Mouse (Mus musculus) urinary bladder, adult 2 months (tissue): ENCODE data around the gene Slc35e3. TPM values are rescaled to one million over a fixed set of nuclear protein-coding genes. Genes with fewer than 3 reads are reported as not detected.

ENCODE experiments used
- DNase-seq: peaks from one replicate; pipeline ENCODE4 v3.0.0; 2022; ENCODE audit warnings: low spot score
- polyA plus RNA-seq: library from polyadenylated mRNA; depleted of rRNA; stranded (reverse); fragments of >200 nt; gene quantifications from 2 replicates; pipeline ENCODE4 v1.2.3, GENCODE M21; 2012; rRNA removed

Gene Slc35e3
- 12.1 and 12.4 TPM in 2 replicates for polyA plus RNA-seq

DNA sequence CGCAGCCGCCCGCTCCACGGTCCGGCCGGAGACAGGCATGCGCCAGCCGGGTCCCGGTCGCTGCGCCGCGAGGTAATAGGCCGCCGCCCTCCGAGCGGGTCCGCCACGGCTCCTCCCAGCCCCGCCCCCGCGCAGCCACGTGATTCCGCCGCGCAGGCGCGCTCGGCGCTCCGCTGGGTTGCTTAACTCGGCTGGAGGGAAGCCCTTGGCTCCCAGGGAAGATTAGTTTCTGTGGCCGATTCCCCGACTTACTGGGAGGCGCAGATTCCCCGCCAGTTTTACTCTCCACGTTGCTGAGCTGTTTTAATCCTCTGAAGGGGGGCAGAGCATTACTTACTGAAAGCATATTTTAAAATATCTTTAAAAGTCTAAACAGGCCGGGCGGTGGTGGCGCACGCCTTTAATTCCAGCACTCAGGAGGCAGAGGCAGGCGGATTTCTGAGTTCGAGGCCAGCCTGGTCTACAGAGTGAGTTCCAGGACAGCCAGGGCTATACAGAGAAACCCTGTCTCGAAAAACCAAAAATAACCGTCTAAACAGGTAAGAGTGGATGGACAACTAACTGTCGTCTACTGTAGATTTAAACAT lies at the start of gene Slc35e3:
TSS of gene Slc35e3 (minus strand) at position 69 of the 587 bp plus-strand sequence.
- peak; percentile 98 for DNase-seq

GRCm38 (mm10) chr10:117795206-117795605 lies 49.0 kb upstream of the Slc35e3 start:
- DNase-seq, result no peak

DNA sequence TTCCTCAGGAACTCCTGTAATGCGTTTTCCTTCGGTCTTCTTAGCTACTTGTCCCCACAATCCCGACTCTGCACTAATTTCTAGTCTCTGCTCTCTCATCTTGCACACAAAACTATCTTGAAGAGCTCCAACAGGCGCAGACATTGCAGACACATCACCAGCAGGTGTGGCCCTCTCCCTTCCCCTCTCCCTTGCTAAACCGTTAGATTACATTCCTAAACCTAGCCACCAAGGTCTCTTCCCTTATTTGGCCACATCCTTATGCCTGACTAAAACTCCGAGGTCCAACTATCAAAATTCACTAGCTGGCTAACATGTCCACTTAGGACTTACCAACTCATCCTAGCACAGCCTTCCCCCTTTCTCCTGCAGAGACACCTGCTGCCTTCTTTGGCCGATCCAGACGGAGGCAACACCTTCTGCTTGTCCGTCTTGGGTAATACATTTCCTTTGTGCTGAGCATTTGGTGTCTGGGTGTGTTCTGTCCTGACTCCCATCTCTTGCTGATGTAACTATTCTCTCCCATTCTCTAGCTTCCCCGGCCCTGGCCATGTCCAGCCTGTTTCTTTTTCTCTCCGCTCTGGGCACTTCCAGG lies 47.4 kb upstream of the Slc35e3 start:
- no peak for DNase-seq

DNA sequence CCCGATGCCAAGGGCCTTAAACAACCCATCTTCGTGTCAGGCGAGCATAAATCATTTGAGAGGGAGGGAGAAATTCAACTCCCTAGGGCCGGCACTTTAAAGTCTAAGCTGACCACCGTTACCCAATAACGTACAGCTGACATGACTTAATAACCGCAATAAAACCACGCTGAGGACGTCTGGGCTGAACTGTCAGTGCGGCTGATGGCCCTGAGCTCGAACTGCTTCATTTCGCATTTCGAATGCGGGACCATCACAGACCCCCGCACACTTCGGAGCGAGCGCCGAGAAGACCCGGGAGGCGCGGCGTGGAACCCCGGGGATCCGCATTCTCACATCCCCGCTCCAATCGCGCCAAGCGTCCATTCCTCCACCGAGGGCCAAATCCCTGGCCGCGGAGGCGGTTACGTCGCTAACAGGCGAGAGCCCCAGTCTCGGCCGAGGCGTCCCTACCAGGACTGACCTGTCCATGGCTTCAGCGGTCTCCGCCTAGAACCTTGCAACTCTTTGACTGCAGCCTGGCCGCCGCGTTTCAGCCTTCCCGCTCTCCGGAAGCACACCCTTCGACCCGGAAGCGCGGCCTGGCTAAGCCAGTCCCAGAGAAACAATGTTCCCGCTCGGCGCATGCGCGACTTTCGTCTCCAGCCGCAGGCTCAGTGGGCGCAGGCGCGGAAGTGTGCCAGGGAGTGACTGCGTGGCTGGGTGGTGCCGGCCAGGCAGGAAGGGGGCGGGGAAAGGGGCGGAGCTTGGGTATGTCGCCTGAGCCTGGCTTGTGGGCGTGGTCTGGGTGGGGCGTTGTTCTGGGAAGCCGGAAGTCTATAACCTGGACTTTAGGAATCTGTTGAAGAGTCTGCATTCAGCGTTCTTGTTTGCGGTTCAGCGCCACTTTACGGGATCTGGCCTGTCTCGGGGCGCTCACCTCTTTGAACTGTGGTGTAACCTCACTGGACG lies 46.3 kb upstream of the Slc35e3 start, which contains the start of gene Nup107:
TSS of gene Nup107 (minus strand) at position 565 of the 951 bp plus-strand sequence.
- peak; percentile 100 for DNase-seq

DNA sequence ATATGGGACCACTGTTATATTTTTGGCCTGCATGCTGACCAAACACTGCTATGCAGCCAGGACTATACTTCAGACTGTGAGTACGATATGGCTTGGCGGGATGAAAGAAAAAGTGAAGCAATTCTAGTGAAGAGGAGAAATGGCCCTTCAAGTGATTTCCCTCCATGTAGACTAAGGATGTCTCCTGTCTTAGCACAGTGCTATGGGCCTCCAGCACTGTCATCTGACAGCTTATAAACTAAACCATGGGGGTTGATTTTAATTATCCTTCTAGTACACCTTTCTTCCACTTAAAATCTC lies 45.0 kb upstream of the Slc35e3 start:
- DNase-seq, result no peak

DNA sequence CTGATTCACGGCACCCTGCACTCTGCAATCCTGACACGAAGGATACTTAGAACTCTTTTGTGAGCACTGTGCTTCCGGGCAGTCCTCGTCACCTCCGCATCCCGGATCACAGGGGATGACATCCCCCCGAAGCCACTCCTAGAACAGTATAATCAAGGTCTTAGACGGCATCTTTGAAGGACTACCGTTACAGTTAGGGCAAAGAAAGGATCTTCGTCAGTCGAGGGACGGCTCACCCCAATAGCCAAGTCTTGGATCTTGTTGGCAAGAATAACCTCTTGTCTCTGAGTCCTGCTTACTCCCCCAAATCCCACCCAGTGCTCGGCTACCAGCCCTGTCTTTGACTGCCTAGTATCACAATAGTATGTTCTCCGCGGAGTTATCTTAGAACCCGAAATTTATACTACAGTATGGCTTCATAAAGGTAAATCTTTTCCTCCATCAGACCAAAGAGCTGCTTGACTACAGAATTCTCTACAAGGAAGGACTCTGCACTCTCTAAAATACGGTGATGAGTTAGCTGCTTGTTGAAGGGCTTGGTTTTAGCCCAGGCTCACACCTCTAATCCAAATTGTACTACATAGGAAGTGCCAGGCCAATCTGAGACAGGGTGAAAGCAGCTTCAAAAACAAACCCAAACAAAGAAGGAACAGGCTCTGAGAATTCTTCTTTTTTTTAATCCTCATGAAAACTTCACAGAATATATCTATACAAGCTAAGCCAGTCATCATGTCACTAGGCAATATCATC lies 44.4 kb upstream of the Slc35e3 start:
- no peak for DNase-seq

- DNase-seq, result no peak
Measured at GRCm38 (mm10) chr10:117790011-117790410, 43.8 kb upstream of the Slc35e3 start.

- no peak for DNase-seq
Measured at GRCm38 (mm10) chr10:117784646-117785045, 38.5 kb upstream of the Slc35e3 start.

- no peak for DNase-seq
Measured at GRCm38 (mm10) chr10:117783786-117784420, 37.7 kb upstream of the Slc35e3 start.

GRCm38 (mm10) chr10:117782491-117783260 lies 36.5 kb upstream of the Slc35e3 start:
- DNase-seq, result no peak

- DNase-seq, result no peak
Measured at GRCm38 (mm10) chr10:117782056-117782455, 35.9 kb upstream of the Slc35e3 start.

- no peak for DNase-seq
Measured at GRCm38 (mm10) chr10:117781021-117781725, 35.0 kb upstream of the Slc35e3 start.

GRCm38 (mm10) chr10:117780306-117780911 lies 34.2 kb upstream of the Slc35e3 start:
- DNase-seq, result no peak

DNA sequence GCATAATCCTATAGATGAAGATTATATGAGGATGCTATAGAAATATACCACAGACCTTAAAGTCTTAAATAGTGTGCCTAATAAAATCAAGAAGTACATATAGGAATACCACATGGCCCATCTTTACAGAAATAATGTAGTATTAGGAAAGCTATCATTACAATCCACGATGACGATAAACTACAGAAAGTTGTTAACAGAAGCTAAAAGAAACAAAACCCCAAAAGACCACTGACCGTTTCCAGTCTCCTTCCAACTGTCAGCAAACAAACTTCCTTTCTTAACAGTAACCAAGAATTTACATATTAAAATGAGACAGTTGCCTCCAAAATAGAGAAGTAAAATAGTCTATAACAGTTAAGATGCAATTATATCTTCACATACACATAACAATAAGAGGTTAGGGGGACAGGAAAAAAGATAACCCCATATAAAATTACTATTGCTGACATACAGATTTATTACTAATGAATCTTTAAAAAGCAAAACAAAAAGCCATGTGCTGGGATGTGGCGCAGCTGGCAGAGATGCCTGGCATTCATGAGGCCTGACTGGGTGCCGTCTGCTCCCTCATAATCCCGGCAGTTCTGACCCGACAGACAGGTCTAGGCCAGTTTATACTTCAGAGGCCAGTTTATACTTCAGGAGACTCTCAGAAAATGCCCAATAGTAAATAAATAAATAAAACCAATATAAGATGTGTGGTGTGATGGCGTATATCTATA lies 33.6 kb upstream of the Slc35e3 start:
- no peak for DNase-seq

GRCm38 (mm10) chr10:117778951-117779350 lies 32.8 kb upstream of the Slc35e3 start:
- no peak for DNase-seq

GRCm38 (mm10) chr10:117778328-117778910 lies 32.3 kb upstream of the Slc35e3 start:
- no peak for DNase-seq

DNA sequence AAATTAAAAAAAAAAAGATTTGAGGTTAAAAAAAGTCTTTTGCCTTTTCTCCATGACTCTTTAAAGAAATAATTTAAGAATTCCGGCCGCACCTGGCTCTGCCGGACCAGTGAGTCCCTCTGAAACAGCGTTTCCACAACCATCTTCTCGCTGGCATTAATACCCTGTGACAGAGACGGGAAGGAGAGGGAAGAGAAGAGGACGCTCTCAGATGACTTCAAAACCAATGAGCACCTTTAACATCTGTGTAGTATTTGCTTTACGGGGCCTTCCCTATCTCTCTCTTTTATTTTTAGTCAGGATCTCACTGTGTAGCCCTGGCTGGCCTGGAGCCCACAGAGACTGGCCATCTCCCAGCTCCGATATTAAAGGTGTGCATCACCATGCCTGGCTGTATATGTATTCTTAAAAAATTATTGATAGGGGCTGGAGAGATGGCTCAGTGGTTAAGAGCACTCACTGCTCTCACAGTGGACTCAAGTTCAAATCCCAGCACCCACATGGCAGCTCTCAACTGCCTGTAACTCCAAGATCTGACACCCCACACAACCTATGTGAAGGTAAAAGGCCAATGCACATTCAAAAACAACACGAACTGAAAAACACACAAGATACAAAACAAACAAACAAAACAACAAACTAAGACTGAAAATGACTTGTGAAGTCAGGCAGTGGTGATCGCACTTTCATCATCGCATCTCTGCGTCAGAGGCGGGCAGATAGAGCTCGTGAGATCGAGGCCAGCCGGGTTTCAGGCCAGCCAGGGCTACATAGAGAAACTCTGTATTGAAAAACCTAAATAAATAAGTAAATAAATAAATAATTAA lies 31.5 kb upstream of the Slc35e3 start:
- no peak for DNase-seq

- DNase-seq, result no peak
Measured at GRCm38 (mm10) chr10:117777103-117777470, 30.9 kb upstream of the Slc35e3 start.
